Mouse (Mus musculus) T-helper 17 cell (primary cell): ENCODE measurements at regions not wholly inside any gene's neighbourhood (a gene's known extent, or its start where the extent isn't known, plus 50 kb on each side); places are given as distances from the start of the nearest gene placed in this dataset.

Source experiments
- in situ Hi-C, 2 experiments: fragments of 300-600 bp; cut with MboI, MseI; formaldehyde crosslinking; loops; 1 replicate in 1 of 2; 2 replicates in 1 of 2; pipeline ENCODE4 v1.15.1; 2025; ENCODE audit warnings: high pct_unique_total_duplicates in 2 of 2

- in situ Hi-C loops, result no loop called here
Observed at GRCm38 (mm10) chr14:80479918-80480317, 496.0 kb downstream of the Olfm4 start.

DNA sequence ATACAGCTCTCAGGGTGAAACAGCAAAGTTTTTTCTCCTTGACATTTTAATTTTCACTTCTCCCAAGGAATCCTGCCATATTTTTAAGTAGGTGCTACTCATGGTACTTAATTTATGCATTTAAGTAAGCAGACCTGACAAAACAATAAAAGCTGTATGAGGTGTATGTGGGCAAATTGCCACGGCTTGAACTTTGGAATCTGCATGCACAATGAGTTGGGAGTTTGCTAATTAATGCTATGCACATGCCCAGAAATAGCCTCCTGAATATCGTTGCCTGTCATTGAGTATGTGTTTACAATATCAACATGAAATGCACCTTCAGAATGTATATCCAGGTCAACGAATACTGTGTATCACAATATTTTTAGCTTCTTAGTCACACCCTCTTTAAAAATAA lies 498.9 kb downstream of the Olfm4 start:
- in situ Hi-C loops, result no loop called here

GRCm38 (mm10) chr14:80484256-80484655 lies 500.4 kb downstream of the Olfm4 start:
- in situ Hi-C loops, result no loop called here

DNA sequence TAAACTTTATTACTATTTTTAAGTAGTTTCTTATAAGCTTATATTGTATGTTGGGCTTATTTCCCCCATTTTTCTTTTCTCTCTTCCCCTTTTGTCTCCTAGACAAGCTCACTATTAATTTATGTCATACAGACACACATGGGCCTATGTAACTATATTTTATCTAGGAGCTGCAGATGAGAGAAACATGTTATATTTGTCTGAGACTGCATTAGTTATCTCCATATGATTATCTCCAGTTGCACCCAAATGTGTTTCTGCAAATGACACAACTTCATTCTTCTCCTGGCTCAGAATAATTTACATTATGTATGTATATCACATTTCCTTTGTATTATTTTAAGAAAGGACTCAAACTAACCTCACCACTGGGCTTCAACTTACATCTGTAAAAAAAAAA lies 501.3 kb downstream of the Olfm4 start:
- in situ Hi-C loops, result no loop called here

GRCm38 (mm10) chr14:80486605-80487004 lies 502.7 kb downstream of the Olfm4 start:
- in situ Hi-C loops, result no loop called here

DNA sequence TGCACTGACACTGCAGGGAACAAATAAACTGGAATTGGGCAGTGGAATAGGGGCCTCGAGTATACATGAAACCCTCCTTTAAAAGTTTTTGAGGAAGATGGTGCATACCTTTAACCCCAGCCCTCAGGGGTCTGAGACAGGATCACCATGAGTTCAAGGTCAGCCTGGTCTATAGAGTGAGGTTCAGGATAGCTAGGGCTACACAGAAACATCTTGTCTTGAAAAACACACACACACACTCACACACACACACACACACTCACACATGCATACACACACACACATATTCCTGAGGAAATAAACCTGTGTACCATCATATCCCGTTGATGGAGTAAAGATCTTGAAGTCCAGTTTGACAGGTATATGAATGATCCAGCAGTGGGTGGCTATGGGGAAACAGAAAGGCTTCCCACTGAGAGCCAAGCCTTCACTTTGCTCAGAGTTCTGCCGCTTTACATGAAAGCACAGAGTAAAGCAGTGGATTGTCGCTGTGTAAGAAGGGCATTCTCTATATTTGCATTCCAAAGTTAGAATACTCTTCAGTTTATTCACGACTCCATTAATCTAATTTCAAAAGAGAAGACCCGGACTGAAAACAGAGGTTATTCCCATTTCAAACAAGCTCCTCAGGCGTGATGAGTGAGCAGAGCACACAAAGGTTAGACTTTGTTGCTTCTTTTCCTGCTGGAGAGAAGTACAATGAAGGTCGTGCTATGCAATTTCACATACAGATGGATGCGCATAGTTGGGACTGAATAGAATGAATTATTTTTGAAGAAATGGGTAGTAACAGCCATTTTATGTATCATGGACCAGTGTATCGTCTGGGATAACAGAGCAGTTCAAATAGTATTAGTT lies 508.4 kb downstream of the Olfm4 start:
- in situ Hi-C loops, result no loop called here

DNA sequence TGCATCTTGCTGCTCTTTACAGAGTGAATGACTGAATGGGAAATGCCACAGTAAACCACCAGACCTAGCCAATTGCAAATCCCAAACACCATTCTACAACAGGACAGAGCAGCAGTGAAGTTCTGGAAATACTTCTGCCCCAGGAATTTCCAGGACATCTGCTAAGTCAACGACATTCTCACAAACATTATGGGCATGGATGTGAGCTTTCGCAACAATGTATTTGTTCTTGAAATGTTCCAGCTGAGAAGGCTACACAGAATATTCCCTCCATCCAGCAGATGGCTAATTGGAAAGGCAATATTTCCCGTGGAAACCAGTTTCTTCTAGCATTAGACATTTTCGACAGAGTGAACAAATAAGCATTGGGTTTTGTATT lies 509.0 kb downstream of the Olfm4 start:
- in situ Hi-C loops, result no loop called here

GRCm38 (mm10) chr14:80504351-80504750 lies 520.5 kb downstream of the Olfm4 start:
- in situ Hi-C loops, result no loop called here

DNA sequence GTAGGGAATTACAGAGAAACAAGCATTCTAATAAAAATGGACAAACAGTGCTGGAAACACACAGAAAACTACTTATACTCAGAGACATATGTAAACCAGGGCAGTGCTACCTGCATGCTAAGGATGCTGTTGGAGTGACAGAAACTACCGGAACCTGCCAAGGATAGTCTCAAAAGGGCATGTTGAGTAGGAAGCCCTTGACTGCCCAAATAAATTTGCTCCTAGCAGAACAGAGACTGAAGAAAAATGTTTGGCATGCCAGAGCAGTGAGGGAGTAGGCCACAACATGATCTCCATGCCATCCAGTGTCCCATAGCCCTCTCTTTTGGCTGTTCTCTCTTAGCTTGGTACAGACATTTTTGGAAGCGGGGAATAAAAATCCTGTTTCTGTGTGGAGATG lies 532.7 kb downstream of the Olfm4 start:
- in situ Hi-C loops, result no loop called here

DNA sequence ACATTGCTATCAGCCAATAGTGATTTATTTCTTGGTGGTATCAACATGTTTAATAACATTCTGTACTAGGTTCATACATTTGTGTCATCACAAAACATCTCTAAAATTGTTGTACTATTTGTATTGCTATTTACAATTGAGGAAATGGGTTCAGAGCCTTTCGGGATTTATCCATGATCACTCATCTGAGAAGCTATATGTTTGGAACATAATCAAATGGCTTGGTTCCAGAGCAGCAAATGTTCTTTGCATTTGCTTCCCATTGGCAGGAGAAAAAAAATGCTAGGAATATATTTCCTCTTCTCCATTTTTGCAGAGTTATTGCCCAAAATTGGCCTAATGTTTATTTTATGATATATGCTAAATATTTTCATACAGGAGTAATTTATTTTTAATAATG lies 537.3 kb downstream of the Olfm4 start:
- in situ Hi-C loops, result no loop called here

GRCm38 (mm10) chr14:80521631-80522030 lies 537.8 kb downstream of the Olfm4 start:
- in situ Hi-C loops, result no loop called here

DNA sequence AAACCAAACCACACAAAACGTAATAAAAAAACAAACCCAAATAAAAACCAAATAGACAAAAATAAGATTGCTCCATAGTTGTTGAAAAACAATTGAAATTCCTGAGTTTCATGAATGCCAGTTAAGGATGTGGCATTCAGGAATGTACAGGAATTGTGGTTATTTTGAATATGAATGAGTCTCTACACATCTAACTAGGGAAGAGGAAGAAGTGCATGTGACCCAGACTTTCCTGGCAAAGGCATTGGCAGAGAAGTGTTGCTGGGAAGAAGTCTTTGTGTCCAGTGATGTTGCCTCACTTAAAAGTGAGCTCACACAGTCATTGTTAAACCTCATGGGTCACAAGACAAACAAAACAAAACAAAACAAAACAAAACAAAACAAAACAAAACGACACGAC lies 538.7 kb downstream of the Olfm4 start:
- in situ Hi-C loops, result no loop called here

DNA sequence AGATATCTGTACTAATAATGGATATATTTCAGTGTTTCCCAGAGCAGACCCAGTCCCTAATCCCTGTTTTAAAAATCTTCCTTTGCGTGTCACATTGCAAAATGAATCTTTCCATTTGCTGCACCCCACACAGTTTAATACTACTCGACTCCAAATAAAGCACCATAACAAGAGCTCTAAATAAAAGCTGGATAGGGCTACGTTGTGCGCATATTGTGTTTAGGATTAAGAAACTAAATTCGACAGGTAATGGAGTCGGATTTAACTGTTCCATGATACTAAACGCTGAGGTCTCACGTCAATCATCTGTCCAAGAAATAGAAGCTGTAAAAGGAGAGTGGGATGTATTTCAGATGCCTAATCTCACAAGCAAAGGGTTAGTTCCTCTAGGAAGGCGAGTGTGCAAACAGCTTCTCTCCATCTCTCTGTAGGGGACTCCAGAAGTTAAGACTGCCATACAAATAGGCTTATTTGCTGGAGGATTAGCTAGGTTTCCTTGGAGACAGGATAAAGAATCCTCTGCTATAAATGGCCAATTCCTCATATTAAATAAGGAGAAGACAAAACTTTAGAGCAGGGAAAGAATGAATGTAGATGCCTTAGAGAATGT lies 544.6 kb downstream of the Olfm4 start:
- in situ Hi-C loops, result no loop called here

- in situ Hi-C loops, result no loop called here
Observed at GRCm38 (mm10) chr14:80536044-80536745, 552.3 kb downstream of the Olfm4 start.

DNA sequence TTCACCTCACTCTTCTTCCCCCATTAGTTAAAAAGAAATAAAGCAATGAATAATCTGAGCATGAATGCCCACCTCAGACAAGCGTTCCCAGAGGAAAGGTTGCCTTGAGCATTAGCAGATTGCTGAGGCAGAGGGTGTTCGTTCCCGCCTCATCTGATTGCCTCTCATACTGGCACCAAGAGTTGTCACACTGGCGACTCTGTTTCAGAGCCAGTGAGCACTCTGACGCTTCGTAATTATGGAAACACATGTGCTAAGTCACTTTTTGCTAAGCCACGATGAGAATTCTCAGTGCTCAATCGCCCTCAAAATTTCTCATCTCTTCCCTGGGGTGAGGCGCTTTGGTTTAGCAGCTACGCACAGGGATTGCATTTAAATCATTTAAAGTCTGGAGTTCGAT lies 576.1 kb downstream of the Olfm4 start:
- in situ Hi-C loops, result no loop called here
